In the genomic region with DNA sequence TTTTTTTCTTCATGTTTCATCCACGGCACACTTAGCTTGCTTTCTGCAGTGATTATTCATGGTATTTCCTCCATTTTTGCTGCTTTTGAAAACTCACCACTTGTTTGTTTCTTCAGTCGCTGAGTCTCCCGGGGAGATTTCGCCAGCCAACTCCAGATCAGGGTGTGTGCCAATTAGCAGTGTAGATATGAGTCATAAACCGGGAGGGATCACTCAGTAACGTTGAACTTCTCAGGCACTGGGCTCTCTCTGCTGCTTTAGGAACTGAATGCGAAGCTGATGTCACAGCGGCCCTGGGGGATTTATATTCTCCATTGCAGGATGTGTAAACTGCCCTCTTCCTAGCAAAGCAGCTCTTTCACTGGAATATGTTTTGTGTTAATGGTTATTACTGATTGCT, we compare ENCODE assay signal across 9 mouse cellular contexts. TPM values are rescaled to one million over a fixed set of nuclear protein-coding genes. Genes with fewer than 3 reads are reported as not detected.
DNase-seq lines count a peak whose midpoint lies in the region; ATAC-seq and TF ChIP-seq lines count a peak whose summit lies in the region.
"Had no signal": no experiment of that assay in that cellular context is flagged by ENCODE, and none has a peak within 500 bp of the region (broad histone marks: within the 10 kb centered on the region; RNA-seq: fewer than 3 reads in every experiment).

No protein-coding gene starts in this region.

- H3K36me3 ChIP-seq in heart, embryonic 12.5 days, result peaks cover 18% of the 10 kb centered on the region; the same call in 1 of the 2 replicates
- H3K36me3 ChIP-seq in liver, postnatal 0 days (replicated peaks; ENCODE audit: insufficient read depth, low read length), result no peaks in the 10 kb centered on the region

- H3K27ac ChIP-seq in heart, embryonic 12.5 days (ENCODE audit: poor library complexity, severe bottlenecking), result no peak overlapping the region
- no peak overlapping the region for H3K27ac ChIP-seq in liver, postnatal 0 days (ENCODE audit: low read depth)
- H3K27ac ChIP-seq: limb, embryonic 13.5 days had no signal

- no peak for TF ChIP-seq CTCF in lung, adult 2 months (IDR thresholded peaks at IDR 0.05; ENCODE audit: insufficient read depth, low read length)
- no peak for TF ChIP-seq CTCF in liver, postnatal 0 days (IDR thresholded peaks at IDR 0.05; ENCODE audit: low read depth)

- TF ChIP-seq EP300 in liver, postnatal 0 days (IDR thresholded peaks at IDR 0.05; ENCODE audit: low read depth), result no peak

- ATAC-seq in heart, embryonic 12.5 days (ENCODE audit: insufficient number of reproducible peaks, low FRiP score), result no peak
- no peak for ATAC-seq in liver, postnatal 0 days

- WGBS in heart, embryonic 12.5 days, result 43% methylated on average over 8 of the region's 8 CpGs
- 33% methylated on average over 8 of the region's 8 CpGs for WGBS in lung, adult 2 months
- 62% methylated on average over 8 of the region's 8 CpGs for WGBS in liver, postnatal 0 days (ENCODE audit: insufficient replicate concordance)

- no peak overlapping the region for H3K4me2 ChIP-seq in heart, embryonic 12.5 days
- H3K4me2 ChIP-seq in liver, postnatal 0 days (ENCODE audit: low read depth, low read length), result no peak overlapping the region
- H3K4me2 ChIP-seq: limb, embryonic 13.5 days had no signal

- H3K4me3 ChIP-seq in heart, embryonic 12.5 days, result no peak overlapping the region
- no peak overlapping the region for H3K4me3 ChIP-seq in lung, adult 2 months (replicated peaks; ENCODE audit: extremely low read depth, low read depth, low read length)
- H3K4me3 ChIP-seq in liver, postnatal 0 days (ENCODE audit: low read depth, low read length), result no peak overlapping the region
- H3K4me3 ChIP-seq: limb, embryonic 13.5 days had no signal

- no peaks in the 10 kb centered on the region for H3K9me3 ChIP-seq in heart, embryonic 12.5 days (replicated peaks)
- no peaks in the 10 kb centered on the region for H3K9me3 ChIP-seq in liver, postnatal 0 days (ENCODE audit: low read length)
- H3K9me3 ChIP-seq: limb, embryonic 13.5 days had no signal

- H3K4me1 ChIP-seq in heart, embryonic 12.5 days (replicated peaks), result 0 out of 2 replicates have a peak, but pooled peaks cover 5% of the 10 kb centered on the region
- peaks cover 2% of the 10 kb centered on the region for H3K4me1 ChIP-seq in lung, adult 2 months (ENCODE audit: control insufficient read depth, insufficient read depth, low read length)
- no peaks in the 10 kb centered on the region for H3K4me1 ChIP-seq in liver, postnatal 0 days (ENCODE audit: insufficient read depth)

- intact Hi-C loops in heart, postnatal 10 days (cut with DNase I), result no loop called here

- DNase-seq in heart, adult 18-20 months, result peak; percentile 78 to 89
- DNase-seq in adrenal gland, postnatal 25 days, result peak; percentile 45
- DNase-seq in heart, postnatal 10 days, result peak; percentile 81 to 82
- peak; percentile 9 for DNase-seq in lung, adult 2 months
- DNase-seq in testis, postnatal 14 days (ENCODE audit: low spot score), result peak; percentile 30
- no peak for DNase-seq in neural tube, embryonic 10.5 days (ENCODE audit: extremely low spot score, low spot score)
- DNase-seq in liver, postnatal 0 days, result no peak

- no peak overlapping the region for H3K9ac ChIP-seq in heart, embryonic 12.5 days
- H3K9ac ChIP-seq in liver, postnatal 0 days (replicated peaks), result no peak overlapping the region
- H3K9ac ChIP-seq: limb, embryonic 13.5 days had no signal

- TF ChIP-seq POLR2A in lung, adult 2 months (IDR thresholded peaks at IDR 0.05; ENCODE audit: borderline replicate concordance, extremely low read depth, low read depth, low read length), result no peak

- H3K27me3 ChIP-seq in heart, embryonic 12.5 days (replicated peaks), result no peaks in the 10 kb centered on the region
- H3K27me3 ChIP-seq in liver, postnatal 0 days (ENCODE audit: insufficient read depth, low read length), result 0 out of 2 replicates have a peak, but pooled peaks cover 1% of the 10 kb centered on the region
- H3K27me3 ChIP-seq: limb, embryonic 13.5 days had no signal

RNA-seq across cellular contexts. Expression of gene Gk5, which starts 15.8 kb away (rescaled TPM):
- total RNA-seq in heart, adult 18-20 months (2021), result 1 to 10 TPM; 1.7 to 2.4 TPM
- 5.7 and 6.1 TPM in 2 replicates for polyA plus RNA-seq in heart, embryonic 12.5 days (2016; fragmentation: Nextera tagmentation; extraction: Ambion mirVana)
- 11.4 and 12.0 TPM in 2 replicates for total RNA-seq in adrenal gland, postnatal 25 days (2021)
- total RNA-seq in heart, postnatal 10 days (2021), result 1 to 10 TPM; 5.8 to 6.3 TPM
- 1.9 and 3.0 TPM in 2 replicates for polyA plus RNA-seq in lung, adult 2 months (2012; rRNA removed)
- 0.32 and 0.39 TPM in 2 replicates for polyA plus RNA-seq in liver, postnatal 0 days (2015; fragmentation: Nextera tagmentation; extraction: Ambion mirVana)

Comparison
In these comparisons a context has a peak if more than half of its experiments do, and no peak if none do; other contexts are left out.
1. DNase-seq: peak in heart, adult 18-20 months (2 of 2), adrenal gland, postnatal 25 days (single experiment), heart, postnatal 10 days (2 of 2), lung, adult 2 months (single experiment) and testis, postnatal 14 days (single experiment); none in neural tube, embryonic 10.5 days (single experiment) and liver, postnatal 0 days (single experiment).